Mouse (Mus musculus) E14TG2a.4 (cell line): ENCODE results near the gene Prss16.
"Not testable (repeated sequence)": the region's sequence is repeated elsewhere in the genome, so short reads cannot be mapped to it uniquely, and the experiment has no call there.

Source experiments
- H3K27me3 ChIP-seq: 2 replicates; pipeline ENCODE4 v1.6.1; 2014; ENCODE audit warnings: low read length, control low read depth; ENCODE audit not compliant: insufficient read depth
- H3K36me3 ChIP-seq: 2 replicates; pipeline ENCODE4 v1.6.1; 2014; ENCODE audit warnings: low read length, control low read depth; ENCODE audit not compliant: insufficient read depth
- H3K4me1 ChIP-seq: replicated peaks from 2 replicates; pipeline ENCODE4 v1.6.1; 2014; ENCODE audit warnings: low read depth, low read length, control low read depth
- H3K4me3 ChIP-seq: replicated peaks from 2 replicates; pipeline ENCODE4 v1.5.1; 2014; ENCODE audit warnings: mild to moderate bottlenecking, low read length
- H3K9me3 ChIP-seq: 2 replicates; pipeline ENCODE4 v1.6.1; 2014; ENCODE audit warnings: low read length, control low read depth
- CTCF ChIP-seq: conservative IDR thresholded peaks from 2 replicates; pipeline ENCODE4 v1.5.1; 2014; ENCODE audit warnings: low read length
- NANOG ChIP-seq: IDR thresholded peaks from 2 replicates; pipeline ENCODE4 v1.6.1; 2014; ENCODE audit warnings: borderline replicate concordance, low read length, mixed read lengths
- POU5F1 ChIP-seq: IDR thresholded peaks from 2 replicates; pipeline ENCODE4 v1.6.1; 2014; ENCODE audit warnings: low read length, borderline replicate concordance

Gene Prss16

DNA sequence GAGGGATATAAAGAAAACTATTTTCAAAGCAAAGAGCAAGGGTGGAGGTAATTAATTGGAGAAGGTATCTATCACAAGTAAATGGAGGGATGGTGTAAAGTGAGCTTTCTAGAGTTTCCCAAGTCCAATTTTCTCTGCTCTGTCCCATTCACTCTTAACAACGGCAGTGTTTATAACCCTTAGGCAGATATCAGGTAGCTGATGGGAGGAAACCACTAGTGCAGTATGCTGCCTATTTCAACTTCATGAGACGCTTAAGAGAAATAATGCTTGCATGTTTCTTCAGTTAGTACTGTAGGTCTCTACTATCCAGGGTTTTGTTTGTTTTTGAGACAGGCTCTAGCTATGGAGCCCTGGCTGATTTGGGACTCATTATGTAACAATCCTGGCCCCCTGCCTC, 27.9 kb upstream of the Prss16 start:
- Histone ChIP-seq H3K9me3 (no peaks in the 10 kb centered on the region), H3K4me3 (0 out of 2 replicates have a peak overlapping the region, but pooled peaks have one; percentile 67), H3K4me1 (peaks cover 50% of the 10 kb centered on the region), H3K36me3 (no peaks in the 10 kb centered on the region), H3K27me3 (no peaks in the 10 kb centered on the region)
- TF ChIP-seq POU5F1 = no peak
- no peak for TF ChIP-seq NANOG
- no peak for TF ChIP-seq CTCF

GRCm38 (mm10) chr13:22036986-22037385, 27.4 kb upstream of the Prss16 start:
- H3K27me3 ChIP-seq = no peaks in the 10 kb centered on the region
- H3K4me3 ChIP-seq = peak overlapping the region; percentile 67
- TF ChIP-seq NANOG = no peak
- TF ChIP-seq CTCF = no peak
- no peak for TF ChIP-seq POU5F1
- H3K36me3 ChIP-seq = no peaks in the 10 kb centered on the region
- H3K9me3 ChIP-seq = no peaks in the 10 kb centered on the region
- peaks cover 50% of the 10 kb centered on the region for H3K4me1 ChIP-seq

DNA sequence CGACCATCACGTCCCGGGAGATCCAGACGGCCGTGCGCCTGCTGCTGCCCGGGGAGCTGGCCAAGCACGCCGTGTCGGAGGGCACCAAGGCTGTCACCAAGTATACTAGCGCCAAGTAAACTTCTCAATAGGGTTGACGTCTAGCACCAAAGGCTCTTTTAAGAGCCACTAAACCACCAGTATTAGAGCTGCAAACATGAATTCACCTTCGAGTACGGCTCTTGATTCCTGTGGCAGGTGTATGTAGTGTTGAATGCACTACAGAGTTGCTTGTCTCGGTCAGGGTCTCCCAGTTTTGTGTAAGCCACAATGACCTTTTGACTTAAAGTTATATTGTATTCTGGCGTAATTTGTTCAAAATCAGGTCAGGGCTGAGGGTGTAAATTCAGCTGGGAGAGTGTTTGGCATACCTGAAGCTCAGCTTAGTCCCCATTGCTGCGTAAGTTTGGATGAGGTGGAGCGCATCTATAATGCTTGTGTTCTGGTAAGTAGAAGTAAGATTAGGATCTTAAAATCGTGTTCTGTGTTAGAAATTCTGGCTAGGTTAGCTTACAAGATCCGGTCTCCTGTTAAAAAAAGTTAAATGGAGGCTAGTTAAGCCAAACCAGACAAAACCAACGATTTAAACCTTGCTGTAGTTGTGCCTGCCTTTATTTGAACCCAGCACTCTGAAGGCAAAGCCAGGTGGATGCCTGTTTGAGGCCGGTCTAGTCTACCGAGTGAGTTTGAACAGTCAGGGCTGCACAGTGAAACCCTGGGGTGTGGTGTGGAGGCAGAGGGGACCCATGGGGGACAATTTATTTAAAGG, 26.8 kb upstream of the Prss16 start:
- H3K27me3 ChIP-seq = no peaks in the 10 kb centered on the region
- no peaks in the 10 kb centered on the region for H3K9me3 ChIP-seq
- peaks cover 50% of the 10 kb centered on the region for H3K4me1 ChIP-seq
- 0 out of 2 replicates have a peak, but pooled peaks cover under 1% of the 10 kb centered on the region for H3K36me3 ChIP-seq
- H3K4me3 ChIP-seq = peak overlapping the region; percentile 67
- no peak for TF ChIP-seq CTCF
- no peak for TF ChIP-seq POU5F1
- TF ChIP-seq NANOG = no peak

DNA sequence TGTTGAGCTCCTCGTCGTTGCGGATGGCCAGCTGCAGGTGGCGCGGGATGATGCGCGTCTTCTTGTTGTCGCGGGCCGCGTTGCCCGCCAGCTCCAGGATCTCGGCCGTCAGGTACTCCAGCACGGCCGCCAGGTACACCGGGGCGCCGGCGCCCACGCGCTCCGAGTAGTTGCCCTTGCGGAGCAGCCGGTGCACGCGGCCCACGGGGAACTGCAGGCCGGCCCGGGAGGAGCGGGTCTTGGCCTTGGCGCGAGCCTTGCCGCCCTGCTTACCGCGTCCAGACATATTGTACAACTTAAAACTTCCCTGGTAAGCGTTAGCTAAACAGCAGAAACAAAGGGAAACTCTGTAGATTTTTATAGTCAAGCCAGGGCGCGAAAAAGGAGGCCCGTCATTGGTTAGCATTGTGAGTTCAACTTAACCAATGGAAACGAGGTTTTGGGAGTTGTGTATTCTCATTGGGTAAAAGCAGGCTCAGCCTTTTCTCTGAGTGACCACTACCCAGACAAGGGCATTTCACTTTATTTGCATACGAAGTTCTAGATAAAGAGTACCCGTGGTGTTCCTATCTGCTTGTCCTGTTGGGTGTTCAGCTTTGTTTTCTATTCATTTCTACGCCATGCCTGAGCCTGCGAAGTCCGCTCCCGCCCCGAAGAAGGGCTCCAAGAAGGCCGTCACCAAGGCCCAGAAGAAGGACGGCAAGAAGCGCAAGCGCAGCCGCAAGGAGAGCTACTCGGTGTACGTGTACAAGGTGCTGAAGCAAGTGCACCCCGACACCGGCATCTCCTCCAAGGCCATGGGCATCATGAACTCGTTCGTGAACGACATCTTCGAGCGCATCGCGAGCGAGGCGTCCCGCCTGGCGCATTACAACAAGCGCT, 26.0 kb upstream of the Prss16 start, which contains the start of the genes Hist1h2ah and Hist1h2bk:
Hist1h2ah (minus strand) TSS at position 302 of the 882 bp plus-strand sequence.
Hist1h2bk (plus strand) TSS at position 604 of the 882 bp plus-strand sequence.
- peaks cover 56% of the 10 kb centered on the region for H3K4me1 ChIP-seq
- not testable (repeated sequence) for H3K27me3 ChIP-seq, H3K9me3 ChIP-seq, H3K36me3 ChIP-seq
- peak within 1 kb of the TSS; percentile 77 for H3K4me3 ChIP-seq

GRCm38 (mm10) chr13:22034443-22035266, 25.1 kb upstream of the Prss16 start:
- Histone ChIP-seq H3K4me1 (peaks cover 55% of the 10 kb centered on the region), H3K4me3 (peak overlapping the region; percentile 77), H3K9me3 (no peaks in the 10 kb centered on the region), H3K27me3 (no peaks in the 10 kb centered on the region), H3K36me3 (0 out of 2 replicates have a peak, but pooled peaks cover 3% of the 10 kb centered on the region)
- TF ChIP-seq NANOG (no peak), POU5F1 (no peak)

DNA sequence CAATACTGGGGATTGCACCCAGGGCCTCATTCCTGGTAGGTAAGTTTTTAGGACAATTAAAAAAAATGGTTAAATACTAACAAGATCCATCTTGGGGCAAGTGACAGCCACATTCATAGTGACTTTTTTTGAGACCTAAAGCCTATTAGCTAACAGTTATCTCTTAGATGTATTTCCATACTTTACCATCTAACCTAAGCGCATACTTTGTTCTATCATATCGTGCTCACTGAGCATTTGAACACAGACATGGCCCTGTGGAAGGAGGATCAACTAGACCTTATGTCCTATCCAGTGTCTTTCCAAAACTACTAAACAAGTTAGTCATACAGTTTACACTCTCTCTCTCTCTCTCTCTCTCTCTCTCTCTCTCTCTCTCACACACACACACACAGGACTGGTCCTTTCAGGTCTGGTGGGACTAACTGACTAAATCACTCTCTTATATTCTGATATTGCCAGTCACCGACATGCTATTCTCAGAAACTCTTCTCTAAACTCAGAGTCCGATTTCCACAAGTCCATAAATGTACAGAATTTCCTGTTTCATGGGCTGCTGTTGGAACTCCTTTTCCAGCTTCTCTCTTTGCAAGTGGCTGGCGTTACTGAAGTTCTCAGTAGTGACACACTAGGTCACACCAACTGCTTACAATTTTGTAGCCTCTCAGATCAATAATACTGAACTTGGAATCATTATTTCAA, 24.4 kb upstream of the Prss16 start:
- Histone ChIP-seq H3K27me3 (no peaks in the 10 kb centered on the region), H3K4me1 (peaks cover 54% of the 10 kb centered on the region), H3K36me3 (0 out of 2 replicates have a peak, but pooled peaks cover 3% of the 10 kb centered on the region), H3K4me3 (peak overlapping the region; percentile 77), H3K9me3 (no peaks in the 10 kb centered on the region)
- no peak for TF ChIP-seq NANOG
- no peak for TF ChIP-seq POU5F1
- TF ChIP-seq CTCF = no peak

DNA sequence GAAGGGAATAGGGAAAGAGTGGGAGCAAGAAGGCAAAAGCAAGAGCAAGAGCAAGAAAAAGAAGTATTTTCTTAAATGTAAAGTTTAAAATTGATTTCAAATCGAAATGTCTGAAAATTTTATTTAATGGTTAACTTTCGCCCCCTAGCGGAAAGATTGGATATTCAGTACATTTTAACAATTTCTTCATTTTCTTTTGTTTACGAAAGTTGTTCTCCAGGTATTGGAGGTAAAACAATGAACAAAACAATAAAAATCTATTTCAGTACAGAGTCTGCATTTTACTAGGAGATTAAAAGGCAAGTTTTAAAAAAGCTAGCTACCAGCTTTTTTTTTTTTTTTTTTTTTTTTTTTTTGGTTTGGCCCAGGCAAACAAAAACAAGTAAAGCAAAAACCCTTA, 21.0 kb upstream of the Prss16 start:
- no peak overlapping the region for H3K4me3 ChIP-seq
- TF ChIP-seq POU5F1 (no peak), CTCF (peak; percentile 39)
- peaks cover 50% of the 10 kb centered on the region for H3K4me1 ChIP-seq
- H3K9me3 ChIP-seq = no peaks in the 10 kb centered on the region
- 0 out of 2 replicates have a peak, but pooled peaks cover 3% of the 10 kb centered on the region for H3K36me3 ChIP-seq
- no peaks in the 10 kb centered on the region for H3K27me3 ChIP-seq
